Mouse (Mus musculus): Measurements from ENCODE around the gene Fdx1l. TPM values are rescaled to one million over a fixed set of nuclear protein-coding genes. Genes with fewer than 3 reads are reported as not detected.

Gene Fdx1l
- polyA plus RNA-seq, 1 experiment from 2014 or later, result 54.8 TPM

DNA sequence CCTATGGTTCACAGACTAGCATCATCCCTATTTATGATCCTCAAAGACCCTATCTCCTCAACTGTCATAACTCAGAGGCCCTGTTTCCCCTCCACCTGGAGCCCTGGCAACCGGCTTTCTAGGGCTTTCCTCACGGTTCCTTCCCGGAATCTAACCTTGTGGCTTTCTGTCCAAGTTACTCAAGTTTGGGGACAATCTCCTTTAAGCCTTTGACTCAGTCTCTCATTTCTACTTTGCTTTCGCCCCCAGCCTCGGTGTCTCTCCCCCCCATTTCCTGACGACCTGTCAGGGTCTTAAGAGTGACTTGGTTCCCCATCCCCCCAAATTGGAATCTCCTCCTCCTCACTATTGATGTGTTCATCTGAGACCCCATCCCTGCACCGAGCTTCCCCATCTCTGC lies 40.9 kb downstream of the Fdx1l start:
- Histone ChIP-seq H3K9ac (replicated peaks) (no peak overlapping the region), H3K36me3 (no peaks in the 10 kb centered on the region), H3K4me2 (replicated peaks) (peak overlapping the region; percentile 90), H3K4me3 (replicated peaks) (peak overlapping the region; percentile 51), H3K27ac (no peak overlapping the region), H3K4me1 (replicated peaks) (peaks cover 65% of the 10 kb centered on the region), H3K9me3 (no peaks in the 10 kb centered on the region), H3K27me3 (peaks cover 97% of the 10 kb centered on the region)
- ATAC-seq, result no peak
- 2% methylated on average over 7 of the region's 7 CpGs for WGBS

- Histone ChIP-seq H3K36me3 (no peaks in the 10 kb centered on the region), H3K9me3 (no peaks in the 10 kb centered on the region), H3K4me2 (replicated peaks) (peak within 1 kb of the TSS; percentile 90), H3K27me3 (peaks cover 97% of the 10 kb centered on the region), H3K27ac (no peak within 1 kb of the TSS), H3K4me1 (replicated peaks) (peaks cover 59% of the 10 kb centered on the region), H3K9ac (replicated peaks) (peak within 1 kb of the TSS; percentile 66), H3K4me3 (replicated peaks) (peak within 1 kb of the TSS; percentile 51)
- ATAC-seq, result peak; percentile 12
- WGBS, result under 1% methylated on average over 34 of the region's 35 CpGs
Measured at GRCm38 (mm10) chr9:21031896-21032351, 41.5 kb downstream of the Fdx1l start, which contains the start of gene Icam5. TSS of gene Icam5 (plus strand) at chr9:21032073.

DNA sequence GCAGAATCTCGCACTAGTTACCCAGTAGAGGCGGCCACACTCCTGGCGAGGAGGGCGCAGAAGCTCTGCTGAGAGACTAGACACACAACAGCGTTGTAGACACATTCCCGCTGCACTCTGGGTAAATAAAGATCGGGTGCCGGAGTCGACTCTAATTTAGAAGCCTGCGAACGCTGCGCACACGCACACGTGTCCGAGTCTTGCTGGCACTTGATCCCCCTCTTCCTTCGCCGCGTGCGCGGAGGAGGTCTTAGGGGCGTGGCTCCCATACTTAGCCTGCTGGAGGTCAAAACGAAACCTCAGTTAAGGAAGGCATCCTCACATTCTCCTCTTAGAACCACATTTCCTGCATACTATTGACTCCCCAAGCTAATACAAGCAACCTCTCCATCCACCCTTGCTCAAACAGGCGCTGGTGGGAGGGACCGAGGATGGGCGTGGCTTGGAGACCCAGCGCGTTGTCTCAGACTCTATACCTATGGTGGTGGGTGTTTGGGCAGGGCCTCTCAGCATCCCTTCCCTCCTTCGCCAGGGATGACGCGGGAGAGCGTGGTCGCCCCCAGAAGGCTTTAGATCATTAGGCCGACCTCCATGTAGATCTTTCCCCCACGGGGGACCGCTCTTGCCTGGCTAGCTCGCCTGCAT lies 42.0 kb downstream of the Fdx1l start:
- H3K4me3 ChIP-seq (replicated peaks), result peak overlapping the region; percentile 51
- H3K9me3 ChIP-seq, result no peaks in the 10 kb centered on the region
- no peaks in the 10 kb centered on the region for H3K36me3 ChIP-seq
- ATAC-seq, result peak; percentile 72
- no peak overlapping the region for H3K27ac ChIP-seq
- H3K9ac ChIP-seq (replicated peaks), result peak overlapping the region; percentile 66
- H3K4me1 ChIP-seq (replicated peaks), result peaks cover 54% of the 10 kb centered on the region
- H3K4me2 ChIP-seq (replicated peaks), result peak overlapping the region; percentile 90
- peaks cover 97% of the 10 kb centered on the region for H3K27me3 ChIP-seq
- 1% methylated on average over 36 of the region's 36 CpGs for WGBS

DNA sequence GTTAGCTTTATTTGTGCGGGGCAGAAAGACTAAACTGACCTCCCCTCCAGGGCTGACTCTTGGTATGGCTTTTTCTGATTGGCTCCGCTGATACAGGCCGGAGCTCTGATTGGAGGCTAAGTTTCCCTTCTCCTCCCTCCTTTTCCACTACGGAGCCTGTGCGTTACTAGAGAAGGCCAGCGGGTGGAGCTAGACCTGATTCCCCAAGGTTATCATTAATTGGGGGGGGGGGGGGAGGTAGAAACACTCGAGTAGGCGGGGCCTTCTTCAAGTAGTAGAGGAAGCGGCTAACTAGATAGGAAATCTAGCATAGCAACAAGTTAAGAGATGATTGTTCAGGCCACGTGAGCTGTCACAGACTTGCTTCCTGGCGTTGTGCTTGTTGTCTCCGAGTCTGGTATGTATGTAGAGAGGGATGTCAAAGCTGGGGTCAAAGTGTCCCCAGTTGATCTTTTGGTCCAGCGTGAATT lies 42.6 kb downstream of the Fdx1l start:
- no peaks in the 10 kb centered on the region for H3K9me3 ChIP-seq
- no peak overlapping the region for H3K27ac ChIP-seq
- ATAC-seq, result 0 out of 2 replicates have a peak, but pooled peaks have one; percentile 28
- peak overlapping the region; percentile 51 for H3K4me3 ChIP-seq (replicated peaks)
- peak overlapping the region; percentile 90 for H3K4me2 ChIP-seq (replicated peaks)
- under 1% methylated on average over 13 of the region's 13 CpGs for WGBS
- H3K9ac ChIP-seq (replicated peaks), result no peak overlapping the region
- H3K4me1 ChIP-seq (replicated peaks), result peaks cover 53% of the 10 kb centered on the region
- H3K27me3 ChIP-seq, result peaks cover 96% of the 10 kb centered on the region
- H3K36me3 ChIP-seq, result no peaks in the 10 kb centered on the region

DNA sequence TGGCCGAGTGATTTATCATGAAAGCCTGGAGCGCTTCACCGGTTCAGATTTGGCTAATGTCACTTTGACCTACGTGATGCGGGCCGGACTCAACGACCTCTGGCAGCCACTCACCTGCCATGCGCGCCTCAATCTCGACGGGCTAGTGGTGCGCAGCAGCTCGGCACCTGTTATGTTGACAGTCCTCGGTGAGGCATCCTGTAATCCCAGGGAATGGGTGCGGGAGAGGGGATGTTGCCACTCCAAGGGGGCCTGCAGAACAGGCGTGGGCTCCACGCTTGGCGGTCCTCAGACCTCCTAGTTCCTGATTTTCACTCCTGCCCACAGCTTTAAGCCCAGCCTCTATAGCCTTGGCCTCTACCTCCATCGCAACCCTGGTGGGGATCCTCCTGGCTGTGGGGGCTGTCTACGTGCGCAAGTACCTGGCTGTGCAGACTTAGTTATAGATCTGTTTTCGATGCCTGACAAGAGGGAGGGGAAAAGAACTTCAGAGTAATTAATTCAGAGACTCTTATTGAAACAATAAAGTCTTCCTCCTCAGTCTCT lies 43.3 kb downstream of the Fdx1l start:
- H3K36me3 ChIP-seq, result no peaks in the 10 kb centered on the region

DNA sequence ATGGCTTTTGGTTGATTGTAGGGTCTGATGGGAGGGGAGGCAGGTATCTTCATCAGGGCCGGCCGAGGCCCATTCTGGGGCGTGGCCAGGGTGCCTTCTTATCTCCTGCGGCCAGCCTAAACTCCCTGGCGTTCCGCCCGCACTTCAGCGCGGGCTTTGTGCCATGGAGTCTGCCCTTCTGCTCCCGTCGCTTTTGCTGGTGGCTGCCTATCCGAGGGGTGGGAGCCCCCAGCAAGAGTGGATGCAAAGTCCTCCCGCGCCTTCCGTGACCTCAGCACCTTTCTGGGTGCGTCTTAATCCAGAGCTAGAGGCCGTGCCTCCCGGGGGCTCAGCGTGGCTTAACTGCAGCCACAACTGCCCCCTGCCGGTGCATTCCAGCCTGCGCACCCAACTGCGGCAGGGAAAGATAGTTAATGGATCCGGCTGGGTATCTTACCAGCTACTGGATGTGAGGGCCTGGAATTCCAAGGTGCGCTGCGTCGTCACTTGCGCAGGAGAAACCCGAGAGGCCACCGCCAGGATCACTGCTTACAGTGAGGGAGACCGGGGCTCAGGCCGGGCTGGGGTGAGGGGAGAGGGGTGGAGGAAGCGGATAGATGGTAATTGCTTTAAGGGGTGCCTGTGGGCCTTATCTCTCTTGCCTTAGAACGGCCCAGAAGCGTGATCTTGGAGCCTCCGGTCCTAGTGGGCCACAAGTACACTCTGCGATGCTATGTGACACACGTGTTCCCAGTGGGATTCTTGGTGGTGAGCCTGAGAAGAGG lies 43.9 kb downstream of the Fdx1l start, which contains the start of gene Icam4:
Icam4 (plus strand) TSS at position 83 of the 764 bp plus-strand sequence.
- Histone ChIP-seq H3K4me1 (replicated peaks) (peaks cover 45% of the 10 kb centered on the region), H3K4me3 (replicated peaks) (peak within 1 kb of the TSS; percentile 23), H3K27me3 (peaks cover 90% of the 10 kb centered on the region), H3K9ac (replicated peaks) (0 out of 2 replicates have a peak within 1 kb of the TSS, but pooled peaks have one; percentile 8), H3K4me2 (replicated peaks) (peak within 1 kb of the TSS; percentile 48), H3K36me3 (no peaks in the 10 kb centered on the region), H3K9me3 (no peaks in the 10 kb centered on the region), H3K27ac (no peak within 1 kb of the TSS)
- peak; percentile 4; the same call in 1 of the 2 replicates for ATAC-seq
- WGBS, result 2% methylated on average over 37 of the region's 37 CpGs

More for the DNA sequence above, 43.3 kb downstream of the Fdx1l start:
- no peak for ATAC-seq
- H3K4me1 ChIP-seq (replicated peaks), result peaks cover 50% of the 10 kb centered on the region
- no peaks in the 10 kb centered on the region for H3K9me3 ChIP-seq
- 27% methylated on average over 22 of the region's 22 CpGs for WGBS
- no peak overlapping the region for H3K4me3 ChIP-seq (replicated peaks)
- no peak overlapping the region for H3K27ac ChIP-seq
- no peak overlapping the region for H3K9ac ChIP-seq (replicated peaks)
- H3K4me2 ChIP-seq (replicated peaks), result no peak overlapping the region
- peaks cover 96% of the 10 kb centered on the region for H3K27me3 ChIP-seq

- Histone ChIP-seq H3K4me3 (replicated peaks) (no peak overlapping the region), H3K9ac (replicated peaks) (no peak overlapping the region), H3K4me2 (replicated peaks) (no peak overlapping the region), H3K27ac (no peak overlapping the region), H3K36me3 (no peaks in the 10 kb centered on the region), H3K4me1 (replicated peaks) (peaks cover 44% of the 10 kb centered on the region), H3K27me3 (peaks cover 82% of the 10 kb centered on the region), H3K9me3 (no peaks in the 10 kb centered on the region)
- no peak for ATAC-seq
- WGBS, result 84% methylated on average over 6 of the region's 6 CpGs
Measured at GRCm38 (mm10) chr9:21028560-21029110, 44.8 kb downstream of the Fdx1l start.

GRCm38 (mm10) chr9:21027774-21028290 lies 45.6 kb downstream of the Fdx1l start:
- Histone ChIP-seq H3K4me3 (replicated peaks) (no peak overlapping the region), H3K27ac (no peak overlapping the region), H3K36me3 (no peaks in the 10 kb centered on the region), H3K9ac (replicated peaks) (no peak overlapping the region), H3K4me1 (replicated peaks) (peaks cover 36% of the 10 kb centered on the region), H3K9me3 (no peaks in the 10 kb centered on the region), H3K4me2 (replicated peaks) (no peak overlapping the region), H3K27me3 (peaks cover 74% of the 10 kb centered on the region)
- no peak for ATAC-seq
- 50% methylated on average over 8 of the region's 8 CpGs for WGBS

DNA sequence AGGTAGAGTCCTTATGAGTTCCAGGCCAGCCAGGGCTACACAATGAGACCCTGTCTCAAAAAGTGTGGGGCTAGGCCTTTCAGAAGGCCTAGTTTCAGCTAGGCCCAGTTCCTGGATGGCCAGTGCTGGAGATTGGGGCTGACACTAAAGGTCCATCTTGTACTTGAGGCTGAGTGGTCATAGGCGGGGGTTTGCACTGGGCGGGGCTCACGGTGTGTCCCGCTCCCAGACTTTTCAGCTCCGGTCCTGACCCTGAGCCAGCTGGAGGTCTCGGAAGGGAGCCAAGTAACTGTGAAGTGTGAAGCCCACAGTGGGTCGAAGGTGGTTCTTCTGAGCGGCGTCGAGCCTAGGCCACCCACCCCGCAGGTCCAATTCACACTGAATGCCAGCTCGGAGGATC lies 46.6 kb downstream of the Fdx1l start:
- 84% methylated on average over 12 of the region's 12 CpGs for WGBS
- Histone ChIP-seq H3K4me2 (replicated peaks) (no peak overlapping the region), H3K9ac (replicated peaks) (no peak overlapping the region), H3K9me3 (no peaks in the 10 kb centered on the region), H3K36me3 (no peaks in the 10 kb centered on the region), H3K4me1 (replicated peaks) (peaks cover 26% of the 10 kb centered on the region), H3K27ac (no peak overlapping the region), H3K27me3 (peaks cover 70% of the 10 kb centered on the region), H3K4me3 (replicated peaks) (no peak overlapping the region)
- no peak for ATAC-seq

DNA sequence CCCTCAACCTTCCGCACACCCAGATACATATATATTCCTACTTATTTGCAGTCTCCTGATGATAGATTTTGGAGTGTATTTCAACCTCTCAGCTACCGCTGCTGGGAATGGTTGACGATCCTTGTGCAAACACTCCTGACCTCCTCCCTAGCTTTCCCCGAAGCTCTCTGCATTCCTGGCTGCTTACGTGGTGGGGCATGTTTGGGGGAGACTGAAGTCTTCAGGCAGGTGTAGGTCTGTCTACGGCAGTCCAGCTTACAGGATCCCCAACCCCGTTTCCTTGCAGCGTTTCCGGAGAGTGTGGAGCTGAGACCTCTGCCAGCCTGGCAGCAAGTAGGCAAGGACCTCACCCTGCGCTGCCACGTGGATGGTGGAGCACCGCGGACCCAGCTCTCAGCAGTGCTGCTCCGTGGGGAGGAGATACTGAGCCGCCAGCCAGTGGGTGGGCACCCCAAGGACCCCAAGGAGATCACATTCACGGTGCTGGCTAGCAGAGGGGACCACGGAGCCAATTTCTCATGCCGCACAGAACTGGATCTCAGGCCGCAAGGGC lies 48.1 kb downstream of the Fdx1l start:
- Histone ChIP-seq H3K9me3 (no peaks in the 10 kb centered on the region), H3K36me3 (no peaks in the 10 kb centered on the region), H3K4me3 (replicated peaks) (no peak overlapping the region), H3K4me2 (replicated peaks) (no peak overlapping the region), H3K27ac (no peak overlapping the region), H3K9ac (replicated peaks) (no peak overlapping the region), H3K27me3 (peaks cover 59% of the 10 kb centered on the region), H3K4me1 (replicated peaks) (peaks cover 11% of the 10 kb centered on the region)
- 73% methylated on average over 19 of the region's 19 CpGs for WGBS
- no peak for ATAC-seq

- Histone ChIP-seq H3K27me3 (peaks cover 50% of the 10 kb centered on the region), H3K27ac (no peak overlapping the region), H3K36me3 (no peaks in the 10 kb centered on the region), H3K9ac (replicated peaks) (no peak overlapping the region), H3K4me3 (replicated peaks) (no peak overlapping the region), H3K4me2 (replicated peaks) (no peak overlapping the region), H3K4me1 (replicated peaks) (no peaks in the 10 kb centered on the region), H3K9me3 (no peaks in the 10 kb centered on the region)
- no peak for ATAC-seq
- 84% methylated on average over 1 of the region's 1 CpGs for WGBS
Measured at GRCm38 (mm10) chr9:21022726-21023125, 50.7 kb downstream of the Fdx1l start.

Measured in midbrain, embryonic 13.5 days (tissue).